Mouse (Mus musculus): ENCODE measurements around the gene Add1. TPM values are rescaled to one million over a fixed set of nuclear protein-coding genes. Genes with fewer than 3 reads are reported as not detected.
"Not testable (repeated sequence)": the region's sequence is repeated elsewhere in the genome, so short reads cannot be mapped to it uniquely, and the experiment has no call there.

The Add1 gene
- polyA plus RNA-seq, 1 experiment from 2014 or later = 176 TPM

GRCm38 (mm10) chr5:34587881-34588280, 14.4 kb downstream of the Add1 start:
- Histone ChIP-seq H3K27ac (ENCODE audit: low read length) (no peak overlapping the region), H3K4me3 (replicated peaks; ENCODE audit: low read length) (no peak overlapping the region), H3K9me3 (replicated peaks; ENCODE audit: control insufficient read depth, low read length) (no peaks in the 10 kb centered on the region), H3K9ac (ENCODE audit: low read length) (no peak overlapping the region), H3K27me3 (ENCODE audit: control insufficient read depth, insufficient read depth, low read length) (no peaks in the 10 kb centered on the region), H3K36me3 (ENCODE audit: control insufficient read depth, insufficient read depth, low read length) (no peaks in the 10 kb centered on the region), H3K4me2 (ENCODE audit: low read depth, low read length) (no peak overlapping the region), H3K4me1 (ENCODE audit: control insufficient read depth, insufficient read depth, low read length) (peaks cover 17% of the 10 kb centered on the region)
- ATAC-seq (ENCODE audit: insufficient read depth, low FRiP score) = no peak
- 88% methylated on average over 5 of the region's 5 CpGs for WGBS

GRCm38 (mm10) chr5:34590059-34590458, 16.6 kb downstream of the Add1 start:
- H3K9ac ChIP-seq (ENCODE audit: low read length) = no peak overlapping the region
- no peak overlapping the region for H3K4me3 ChIP-seq (replicated peaks; ENCODE audit: low read length)
- H3K27me3 ChIP-seq (ENCODE audit: control insufficient read depth, insufficient read depth, low read length) = no peaks in the 10 kb centered on the region
- H3K27ac ChIP-seq (ENCODE audit: low read length) = no peak overlapping the region
- H3K4me1 ChIP-seq (ENCODE audit: control insufficient read depth, insufficient read depth, low read length) = peaks cover 15% of the 10 kb centered on the region; the same call in 1 of the 2 replicates
- H3K4me2 ChIP-seq (ENCODE audit: low read depth, low read length) = no peak overlapping the region
- no peak for ATAC-seq (ENCODE audit: insufficient read depth, low FRiP score)
- no peaks in the 10 kb centered on the region for H3K36me3 ChIP-seq (ENCODE audit: control insufficient read depth, insufficient read depth, low read length)
- H3K9me3 ChIP-seq (replicated peaks; ENCODE audit: control insufficient read depth, low read length) = no peaks in the 10 kb centered on the region
- WGBS = 41% methylated on average over 5 of the region's 5 CpGs

- WGBS = 62% methylated on average over 4 of the region's 4 CpGs
Observed at GRCm38 (mm10) chr5:34590702-34591101, 17.2 kb downstream of the Add1 start.

GRCm38 (mm10) chr5:34591388-34592004, 18.0 kb downstream of the Add1 start:
- WGBS = 65% methylated on average over 5 of the region's 5 CpGs
- Histone ChIP-seq H3K4me1 (ENCODE audit: control insufficient read depth, insufficient read depth, low read length) (peaks cover 15% of the 10 kb centered on the region; the same call in 1 of the 2 replicates), H3K27ac (ENCODE audit: low read length) (no peak overlapping the region)

More at GRCm38 (mm10) chr5:34590702-34591101, 17.2 kb downstream of the Add1 start:
- peaks cover 15% of the 10 kb centered on the region; the same call in 1 of the 2 replicates for H3K4me1 ChIP-seq (ENCODE audit: control insufficient read depth, insufficient read depth, low read length)
- H3K9me3 ChIP-seq (replicated peaks; ENCODE audit: control insufficient read depth, low read length) = no peaks in the 10 kb centered on the region
- H3K36me3 ChIP-seq (ENCODE audit: control insufficient read depth, insufficient read depth, low read length) = no peaks in the 10 kb centered on the region
- no peak overlapping the region for H3K9ac ChIP-seq (ENCODE audit: low read length)
- no peak for ATAC-seq (ENCODE audit: insufficient read depth, low FRiP score)
- no peak overlapping the region for H3K4me2 ChIP-seq (ENCODE audit: low read depth, low read length)
- no peaks in the 10 kb centered on the region for H3K27me3 ChIP-seq (ENCODE audit: control insufficient read depth, insufficient read depth, low read length)
- H3K27ac ChIP-seq (ENCODE audit: low read length) = no peak overlapping the region
- no peak overlapping the region for H3K4me3 ChIP-seq (replicated peaks; ENCODE audit: low read length)

GRCm38 (mm10) chr5:34592224-34592623, 18.8 kb downstream of the Add1 start:
- H3K4me3 ChIP-seq (replicated peaks; ENCODE audit: low read length); ATAC-seq (ENCODE audit: insufficient read depth, low FRiP score); H3K9me3 ChIP-seq (replicated peaks; ENCODE audit: control insufficient read depth, low read length); H3K9ac ChIP-seq (ENCODE audit: low read length); H3K27ac ChIP-seq (ENCODE audit: low read length); H3K36me3 ChIP-seq (ENCODE audit: control insufficient read depth, insufficient read depth, low read length); H3K4me2 ChIP-seq (ENCODE audit: low read depth, low read length); H3K27me3 ChIP-seq (ENCODE audit: control insufficient read depth, insufficient read depth, low read length): not testable (repeated sequence)
- WGBS = 92% methylated on average over 5 of the region's 5 CpGs
- H3K4me1 ChIP-seq (ENCODE audit: control insufficient read depth, insufficient read depth, low read length) = peaks cover 12% of the 10 kb centered on the region; the same call in 1 of the 2 replicates

More at GRCm38 (mm10) chr5:34591388-34592004, 18.0 kb downstream of the Add1 start:
- Histone ChIP-seq H3K36me3 (ENCODE audit: control insufficient read depth, insufficient read depth, low read length) (no peaks in the 10 kb centered on the region), H3K9me3 (replicated peaks; ENCODE audit: control insufficient read depth, low read length) (no peaks in the 10 kb centered on the region), H3K4me2 (ENCODE audit: low read depth, low read length) (no peak overlapping the region), H3K4me3 (replicated peaks; ENCODE audit: low read length) (no peak overlapping the region), H3K27me3 (ENCODE audit: control insufficient read depth, insufficient read depth, low read length) (no peaks in the 10 kb centered on the region), H3K9ac (ENCODE audit: low read length) (no peak overlapping the region)
- ATAC-seq (ENCODE audit: insufficient read depth, low FRiP score) = no peak

- 93% methylated on average over 6 of the region's 6 CpGs for WGBS
- peaks cover 12% of the 10 kb centered on the region; the same call in 1 of the 2 replicates for H3K4me1 ChIP-seq (ENCODE audit: control insufficient read depth, insufficient read depth, low read length)
- no peaks in the 10 kb centered on the region for H3K27me3 ChIP-seq (ENCODE audit: control insufficient read depth, insufficient read depth, low read length)
- H3K4me3 ChIP-seq (replicated peaks; ENCODE audit: low read length) = no peak overlapping the region
- H3K36me3 ChIP-seq (ENCODE audit: control insufficient read depth, insufficient read depth, low read length) = no peaks in the 10 kb centered on the region
- H3K27ac ChIP-seq (ENCODE audit: low read length) = no peak overlapping the region
- ATAC-seq (ENCODE audit: insufficient read depth, low FRiP score) = no peak
- H3K4me2 ChIP-seq (ENCODE audit: low read depth, low read length) = no peak overlapping the region
- no peak overlapping the region for H3K9ac ChIP-seq (ENCODE audit: low read length)
- H3K9me3 ChIP-seq (replicated peaks; ENCODE audit: control insufficient read depth, low read length) = no peaks in the 10 kb centered on the region
Observed at GRCm38 (mm10) chr5:34592666-34593065, 19.2 kb downstream of the Add1 start.

- Histone ChIP-seq H3K27ac (ENCODE audit: low read length) (no peak overlapping the region), H3K27me3 (ENCODE audit: control insufficient read depth, insufficient read depth, low read length) (no peaks in the 10 kb centered on the region), H3K4me3 (replicated peaks; ENCODE audit: low read length) (no peak overlapping the region), H3K9ac (ENCODE audit: low read length) (no peak overlapping the region), H3K9me3 (replicated peaks; ENCODE audit: control insufficient read depth, low read length) (no peaks in the 10 kb centered on the region), H3K36me3 (ENCODE audit: control insufficient read depth, insufficient read depth, low read length) (no peaks in the 10 kb centered on the region), H3K4me2 (ENCODE audit: low read depth, low read length) (no peak overlapping the region), H3K4me1 (ENCODE audit: control insufficient read depth, insufficient read depth, low read length) (peaks cover 12% of the 10 kb centered on the region; the same call in 1 of the 2 replicates)
- ATAC-seq (ENCODE audit: insufficient read depth, low FRiP score) = no peak
- WGBS = 93% methylated on average over 9 of the region's 9 CpGs
Observed at GRCm38 (mm10) chr5:34593202-34593727, 19.8 kb downstream of the Add1 start.

GRCm38 (mm10) chr5:34604576-34604975, 31.1 kb downstream of the Add1 start:
- peaks cover 17% of the 10 kb centered on the region; the same call in 1 of the 2 replicates for H3K36me3 ChIP-seq (ENCODE audit: control insufficient read depth, insufficient read depth, low read length)
- WGBS = 91% methylated on average over 5 of the region's 5 CpGs
- no peak for ATAC-seq (ENCODE audit: insufficient read depth, low FRiP score)
- no peak overlapping the region for H3K27ac ChIP-seq (ENCODE audit: low read length)
- H3K27me3 ChIP-seq (ENCODE audit: control insufficient read depth, insufficient read depth, low read length) = no peaks in the 10 kb centered on the region
- no peak overlapping the region for H3K4me3 ChIP-seq (replicated peaks; ENCODE audit: low read length)
- H3K9ac ChIP-seq (ENCODE audit: low read length) = no peak overlapping the region
- H3K4me2 ChIP-seq (ENCODE audit: low read depth, low read length) = no peak overlapping the region
- no peaks in the 10 kb centered on the region for H3K9me3 ChIP-seq (replicated peaks; ENCODE audit: control insufficient read depth, low read length)
- H3K4me1 ChIP-seq (ENCODE audit: control insufficient read depth, insufficient read depth, low read length) = no peaks in the 10 kb centered on the region

- Histone ChIP-seq H3K9ac (ENCODE audit: low read length) (no peak overlapping the region; the same call in 1 of the 2 replicates), H3K4me1 (ENCODE audit: control insufficient read depth, insufficient read depth, low read length) (no peaks in the 10 kb centered on the region), H3K4me3 (replicated peaks; ENCODE audit: low read length) (no peak overlapping the region), H3K27ac (ENCODE audit: low read length) (no peak overlapping the region), H3K36me3 (ENCODE audit: control insufficient read depth, insufficient read depth, low read length) (peaks cover 29% of the 10 kb centered on the region), H3K4me2 (ENCODE audit: low read depth, low read length) (no peak overlapping the region), H3K27me3 (ENCODE audit: control insufficient read depth, insufficient read depth, low read length) (no peaks in the 10 kb centered on the region), H3K9me3 (replicated peaks; ENCODE audit: control insufficient read depth, low read length) (no peaks in the 10 kb centered on the region)
- ATAC-seq (ENCODE audit: insufficient read depth, low FRiP score) = no peak
- WGBS = 85% methylated on average over 8 of the region's 8 CpGs
Observed at GRCm38 (mm10) chr5:34607100-34607880, 33.8 kb downstream of the Add1 start.

Data from stomach, embryonic 16.5 days (tissue).